Mouse (Mus musculus): ENCODE measurements around the gene Gm20877. TPM values are rescaled to one million over a fixed set of nuclear protein-coding genes. Genes with fewer than 3 reads are reported as not detected.
"Not testable (repeated sequence)": the region's sequence is repeated elsewhere in the genome, so short reads cannot be mapped to it uniquely, and the experiment has no call there.

Gm20877 gene
- polyA plus RNA-seq (2014; fragmentation: Nextera tagmentation; extraction: Ambion mirVana) = not detected in 2 replicates

GRCm38 (mm10) chrY:17093573-17093972 lies at the start of gene Gm20877:
Gene Gm20877 (plus strand): TSS chrY:17093873.
- H3K27ac ChIP-seq (replicated peaks; ENCODE audit: low read depth, low read length); H3K9me3 ChIP-seq (ENCODE audit: control insufficient read depth, low read length); H3K4me3 ChIP-seq (ENCODE audit: low read depth, low read length); ATAC-seq (ENCODE audit: low read depth); H3K4me1 ChIP-seq (ENCODE audit: control insufficient read depth, insufficient read depth, low read length); H3K27me3 ChIP-seq (replicated peaks; ENCODE audit: control insufficient read depth, insufficient read depth, low read length); H3K36me3 ChIP-seq (ENCODE audit: control insufficient read depth, insufficient read depth, low read length); H3K9ac ChIP-seq (ENCODE audit: low read depth, low read length); H3K4me2 ChIP-seq (ENCODE audit: low read depth, low read length); DNase-seq (ENCODE audit: low spot score): not testable (repeated sequence)
- no CpG with 5 or more reads among the region's 3 CpGs for WGBS
